Mouse (Mus musculus) megakaryocyte, embryonic 14.5 days (primary cell): ENCODE measurements around the gene Stard7.

Experiments
- FLI1 ChIP-seq: IDR thresholded peaks from 2 replicates; pipeline ENCODE4 v1.6.1; 2012; ENCODE audit warnings: low read length, inconsistent platforms, mixed read lengths
- GATA1 ChIP-seq: IDR thresholded peaks from 3 replicates; pipeline ENCODE4 v1.6.1; 2012; ENCODE audit warnings: mixed read lengths, low read length, inconsistent platforms, borderline replicate concordance

DNA sequence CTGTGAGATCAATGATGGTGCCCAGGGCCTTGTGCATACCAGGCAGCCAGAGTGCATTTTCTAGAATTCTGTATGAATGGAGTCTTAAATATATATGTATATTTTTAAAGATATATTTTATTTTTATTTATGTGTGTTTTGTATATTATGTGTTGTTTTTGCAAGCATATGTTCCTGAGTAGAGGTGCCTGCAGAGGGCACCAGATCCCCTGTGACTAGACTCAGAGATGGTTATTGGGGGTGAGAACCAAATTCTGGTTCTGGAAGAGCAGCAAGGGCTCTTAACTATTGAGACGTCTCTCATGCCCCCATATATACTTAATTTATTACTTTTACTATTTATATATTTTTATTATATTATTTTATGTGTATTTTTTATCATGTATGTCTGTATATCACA is 41.2 kb downstream of the Stard7 start:
- TF ChIP-seq FLI1, result no peak
- no peak for TF ChIP-seq GATA1
